Mouse (Mus musculus) intestine, postnatal 0 days (tissue): Measurements from ENCODE around the gene Elavl3. TPM values are rescaled to one million over a fixed set of nuclear protein-coding genes. Genes with fewer than 3 reads are reported as not detected.

Source experiments
- ATAC-seq: fragments of 200-750 bp; cut with Nextera tagmentation; 2 replicates; pipeline ENCODE4 v1.8.0; 2017; ENCODE audit warnings: mild to moderate bottlenecking, moderate TSS enrichment, moderate library complexity
- H3K27ac ChIP-seq: fragments of 300-500 bp; sonication (generic); 2 replicates; pipeline ENCODE4 v1.5.1; 2014; ENCODE audit warnings: mild to moderate bottlenecking, low read depth, low read length, moderate library complexity
- H3K27me3 ChIP-seq: fragments of 300-500 bp; sonication (generic); replicated peaks from 2 replicates; pipeline ENCODE4 v1.6.1; 2014; ENCODE audit warnings: low read length, mixed read lengths; ENCODE audit not compliant: control insufficient read depth, insufficient read depth
- H3K36me3 ChIP-seq: fragments of 300-500 bp; sonication (generic); 2 replicates; pipeline ENCODE4 v1.6.1; 2014; ENCODE audit warnings: mild to moderate bottlenecking, moderate library complexity; ENCODE audit not compliant: control insufficient read depth, insufficient read depth
- H3K4me1 ChIP-seq: fragments of 300-500 bp; sonication (generic); replicated peaks from 2 replicates; pipeline ENCODE4 v1.6.1; 2014; ENCODE audit warnings: antibody characterized with exemption, low read length, mixed read lengths; ENCODE audit not compliant: control insufficient read depth, insufficient read depth
- H3K4me2 ChIP-seq: fragments of 300-500 bp; sonication (generic); replicated peaks from 2 replicates; pipeline ENCODE4 v1.6.1; 2014; ENCODE audit warnings: low read depth, mild to moderate bottlenecking, moderate library complexity
- H3K4me3 ChIP-seq: fragments of 300-500 bp; sonication (generic); 2 replicates; pipeline ENCODE4 v1.5.1; 2014; ENCODE audit warnings: low read depth, low read length
- H3K9ac ChIP-seq: fragments of 300-500 bp; sonication (generic); 2 replicates; pipeline ENCODE4 v1.6.1; 2014; ENCODE audit warnings: mild to moderate bottlenecking, low read depth, low read length
- H3K9me3 ChIP-seq: fragments of 300-500 bp; sonication (generic); 2 replicates; pipeline ENCODE4 v1.6.1; 2016; ENCODE audit warnings: mixed run types; ENCODE audit not compliant: control insufficient read depth
- CTCF ChIP-seq: sonication (generic); IDR thresholded peaks from 2 replicates; pipeline ENCODE4 v1.5.1; 2016; ENCODE audit warnings: low read depth, mild to moderate bottlenecking, control low read depth, antibody characterized with exemption, moderate library complexity
- WGBS: fragments of 180-500 bp; shearing (Covaris S2); extraction: QIAGEN DNeasy Blood & Tissue Kit; methylation state at CpG from one replicate; pipeline ENCODE4 v1.1.7; 2014; 5-methylcytosine and 5-hydroxymethylcytosine counted together
- polyA plus RNA-seq: library from polyadenylated mRNA; unstranded; fragments of >200 nt; fragmentation: Nextera tagmentation; extraction: Ambion mirVana; gene quantifications from 2 replicates; pipeline ENCODE4 v1.2.1, GENCODE M21; 2015

The Elavl3 gene
- polyA plus RNA-seq, 1 experiment from 2014 or later = 0.78 TPM

- 3% methylated on average over 42 of the region's 42 CpGs for WGBS
- Histone ChIP-seq H3K4me2 (peak within 1 kb of the TSS; percentile 82), H3K9ac (peak within 1 kb of the TSS; percentile 17; the same call in 1 of the 2 replicates), H3K4me1 (no peaks in the 10 kb centered on the region; the same call in 1 of the 2 replicates), H3K4me3 (peak within 1 kb of the TSS; percentile 52), H3K27me3 (peaks cover 44% of the 10 kb centered on the region), H3K9me3 (no peaks in the 10 kb centered on the region), H3K27ac (no peak within 1 kb of the TSS), H3K36me3 (no peaks in the 10 kb centered on the region)
- ATAC-seq = 0 out of 2 replicates have a peak, but pooled peaks have one; percentile 17
- no peak; the same call in 1 of the 2 replicates for TF ChIP-seq CTCF
These were observed 62.4 kb downstream of the Elavl3 start, which contains the start of gene Rgl3 for GRCm38 (mm10) chr9:21989230-21990110. Rgl3 (minus strand) TSS chr9:21989446.

GRCm38 (mm10) chr9:21988421-21989101, 63.3 kb downstream of the Elavl3 start:
- Histone ChIP-seq H3K4me3 (peak overlapping the region; percentile 52), H3K27ac (no peak overlapping the region), H3K9ac (peak overlapping the region; percentile 17; the same call in 1 of the 2 replicates), H3K4me2 (peak overlapping the region; percentile 82), H3K9me3 (no peaks in the 10 kb centered on the region), H3K36me3 (no peaks in the 10 kb centered on the region), H3K27me3 (peaks cover 44% of the 10 kb centered on the region), H3K4me1 (no peaks in the 10 kb centered on the region; the same call in 1 of the 2 replicates)
- peak; percentile 23 for TF ChIP-seq CTCF
- WGBS = 2% methylated on average over 32 of the region's 32 CpGs
- 0 out of 2 replicates have a peak, but pooled peaks have one; percentile 26 for ATAC-seq

- Histone ChIP-seq H3K4me2 (peak overlapping the region; percentile 82), H3K27me3 (peaks cover 44% of the 10 kb centered on the region), H3K4me1 (no peaks in the 10 kb centered on the region; the same call in 1 of the 2 replicates)
These were observed 64.1 kb downstream of the Elavl3 start for GRCm38 (mm10) chr9:21987592-21988342.

GRCm38 (mm10) chr9:21983911-21984310, 67.9 kb downstream of the Elavl3 start:
- WGBS = 48% methylated on average over 3 of the region's 3 CpGs
- no peaks in the 10 kb centered on the region for H3K36me3 ChIP-seq
- no peak overlapping the region for H3K4me2 ChIP-seq
- no peak overlapping the region for H3K9ac ChIP-seq
- no peak for TF ChIP-seq CTCF
- no peak for ATAC-seq
- no peaks in the 10 kb centered on the region for H3K9me3 ChIP-seq
- no peak overlapping the region for H3K27ac ChIP-seq
- H3K4me3 ChIP-seq = no peak overlapping the region
- H3K4me1 ChIP-seq = no peaks in the 10 kb centered on the region; the same call in 1 of the 2 replicates
- peaks cover 15% of the 10 kb centered on the region for H3K27me3 ChIP-seq

More at GRCm38 (mm10) chr9:21987592-21988342, 64.1 kb downstream of the Elavl3 start:
- TF ChIP-seq CTCF = no peak
- ATAC-seq = no peak
- Histone ChIP-seq H3K9me3 (no peaks in the 10 kb centered on the region), H3K9ac (no peak overlapping the region), H3K4me3 (peak overlapping the region; percentile 52), H3K36me3 (no peaks in the 10 kb centered on the region), H3K27ac (no peak overlapping the region)
- 11% methylated on average over 36 of the region's 36 CpGs for WGBS

- no peak overlapping the region for H3K4me2 ChIP-seq
- no peak overlapping the region for H3K27ac ChIP-seq
- no peaks in the 10 kb centered on the region for H3K27me3 ChIP-seq
- H3K9ac ChIP-seq = no peak overlapping the region
- H3K4me3 ChIP-seq = no peak overlapping the region
- H3K4me1 ChIP-seq = no peaks in the 10 kb centered on the region
- 0 out of 2 replicates have a peak, but pooled peaks have one; percentile 8 for ATAC-seq
- WGBS = 92% methylated on average over 4 of the region's 4 CpGs
- TF ChIP-seq CTCF = no peak
- no peaks in the 10 kb centered on the region for H3K36me3 ChIP-seq
- H3K9me3 ChIP-seq = no peaks in the 10 kb centered on the region
These were observed 73.3 kb downstream of the Elavl3 start for GRCm38 (mm10) chr9:21978398-21979128.
